Mouse (Mus musculus) megakaryocyte progenitor cell, adult 5-6 weeks (primary cell): ENCODE data around the gene Tnip3. TPM values are rescaled to one million over a fixed set of nuclear protein-coding genes. Genes with fewer than 3 reads are reported as not detected.

ENCODE experiments used
- ATAC-seq: replicated peaks from 2 replicates; pipeline ENCODE4 v1.8.0; 2016; ENCODE audit warnings: mild to moderate bottlenecking, moderate TSS enrichment, inconsistent platforms; ENCODE audit not compliant: poor library complexity
- total RNA-seq, 2 experiments: library from RNA; stranded (forward) in 1 of 2; stranded (reverse) in 1 of 2; fragments of 157-497, 149-512 nt in 1 of 2; fragments of 200-1000 nt in 1 of 2; gene quantifications; 2 replicates each; pipeline versions ENCODE4 v1.2.3 to v1.2.4; 2015 to 2017

The Tnip3 gene
- total RNA-seq, 2 experiments from 2014 or later: 1.1 to 3.5 TPM

DNA sequence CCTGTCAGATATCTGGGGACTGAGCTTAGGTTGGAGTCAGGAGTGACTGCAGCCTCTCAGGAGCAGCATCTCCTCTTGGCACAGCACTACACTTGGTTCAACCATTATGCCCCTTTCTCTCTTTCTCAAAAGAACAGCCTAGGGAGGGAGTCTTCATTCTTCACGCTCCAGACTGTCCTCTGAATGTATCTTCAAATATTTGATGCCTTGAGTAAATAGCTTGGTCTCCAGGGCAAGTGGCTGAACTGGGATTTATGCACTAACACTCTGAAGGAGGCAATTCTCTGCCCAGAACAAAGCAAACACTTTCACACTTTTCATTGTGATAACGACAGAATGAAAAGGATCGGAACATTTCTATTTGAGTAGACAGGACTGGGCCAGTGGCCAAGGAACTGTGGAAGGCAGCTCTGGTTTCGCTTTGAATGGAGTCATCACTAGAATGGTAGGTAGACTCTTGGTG is 59.8 kb downstream of the Tnip3 start:
- ATAC-seq: no peak

DNA sequence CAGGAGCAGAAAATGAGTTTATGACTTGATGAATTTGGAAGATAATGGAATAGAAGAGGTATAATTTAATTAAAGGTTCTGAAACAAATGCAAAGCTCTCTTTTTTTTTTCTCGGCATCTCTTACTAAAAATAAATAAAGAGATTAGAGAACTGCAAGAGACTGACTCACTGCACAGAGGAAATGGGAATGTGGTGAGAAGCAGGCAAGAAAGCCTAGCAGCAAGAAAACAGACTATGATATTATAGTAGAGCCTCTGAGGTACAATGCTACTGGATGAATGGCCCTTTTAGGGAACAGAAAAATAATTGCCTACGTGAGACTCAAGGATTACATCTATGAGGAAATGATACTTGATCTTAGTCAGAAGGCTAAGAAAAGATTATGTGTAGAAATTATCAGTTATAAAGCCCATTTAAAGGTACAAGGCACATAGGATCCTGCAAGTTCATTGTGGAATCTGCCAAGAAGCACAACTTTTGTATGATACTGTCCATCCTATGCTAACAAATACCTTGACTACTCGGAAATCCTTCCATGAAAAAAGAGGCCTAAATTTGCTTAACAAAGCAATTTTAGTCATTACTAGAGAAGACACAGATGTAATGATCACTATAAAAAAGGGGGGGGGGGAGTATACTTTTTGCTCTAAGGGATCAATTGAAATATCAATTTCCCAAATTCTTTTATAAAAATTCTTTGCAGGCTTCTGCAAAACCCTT is 60.4 kb downstream of the Tnip3 start:
- ATAC-seq: peak; percentile 63

DNA sequence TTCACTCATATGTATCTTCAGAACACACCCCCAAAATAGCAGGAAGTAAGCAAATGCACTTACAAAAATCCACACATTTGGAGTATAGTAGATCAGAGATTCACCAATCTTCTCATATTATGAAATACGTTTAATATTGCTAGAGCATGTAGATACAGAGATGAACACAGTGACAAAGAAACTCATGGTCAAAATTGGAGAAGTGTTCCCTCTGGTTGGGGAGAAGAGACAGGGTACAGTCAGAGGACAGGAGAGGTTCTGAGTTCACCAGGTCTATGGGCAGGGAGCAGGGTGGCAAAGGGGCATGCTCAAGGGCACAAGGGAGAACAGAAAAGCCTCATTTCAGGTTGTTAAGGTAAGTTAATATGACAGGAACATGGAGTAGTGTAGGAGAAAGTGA is 63.7 kb downstream of the Tnip3 start:
- peak; percentile 45 for ATAC-seq

DNA sequence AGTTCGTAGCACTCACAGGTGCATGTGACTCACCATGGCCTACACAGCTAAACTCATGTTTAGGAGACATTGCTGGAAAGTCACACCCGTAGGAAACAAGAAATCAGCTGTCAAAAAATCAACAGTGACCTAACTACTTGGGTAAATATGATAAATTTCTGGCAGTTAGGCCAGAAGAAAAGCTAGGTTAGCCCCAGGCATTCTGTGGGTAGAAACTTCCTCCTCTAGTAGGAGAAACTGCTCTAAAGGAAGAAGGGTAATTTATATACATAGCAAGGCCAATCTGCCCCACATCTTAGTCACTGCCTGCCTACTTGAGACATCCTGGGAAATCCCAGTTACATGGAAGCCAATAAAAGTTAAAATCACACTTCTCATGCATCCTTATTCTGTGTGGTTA is 64.9 kb downstream of the Tnip3 start:
- ATAC-seq: peak; percentile 45

DNA sequence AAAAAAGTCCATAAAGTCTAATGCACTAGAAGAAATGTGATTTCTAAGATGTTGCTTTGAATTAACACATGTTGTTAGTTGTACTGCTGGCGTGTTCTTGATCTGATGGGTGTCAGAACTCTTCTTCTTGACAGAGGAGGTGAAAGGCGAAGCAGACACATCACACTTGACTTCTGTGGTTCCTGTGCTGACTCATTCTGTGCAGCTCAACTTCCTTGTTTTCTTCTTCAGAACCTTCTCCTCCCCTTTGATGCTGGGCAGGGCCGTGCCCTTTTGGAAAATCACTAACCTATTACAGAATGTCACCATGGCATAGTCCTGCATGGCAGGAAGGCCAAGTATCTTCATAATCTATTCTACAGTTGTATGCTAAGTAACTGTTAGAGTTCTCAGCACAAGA is 69.1 kb downstream of the Tnip3 start:
- peak; percentile 89 for ATAC-seq

DNA sequence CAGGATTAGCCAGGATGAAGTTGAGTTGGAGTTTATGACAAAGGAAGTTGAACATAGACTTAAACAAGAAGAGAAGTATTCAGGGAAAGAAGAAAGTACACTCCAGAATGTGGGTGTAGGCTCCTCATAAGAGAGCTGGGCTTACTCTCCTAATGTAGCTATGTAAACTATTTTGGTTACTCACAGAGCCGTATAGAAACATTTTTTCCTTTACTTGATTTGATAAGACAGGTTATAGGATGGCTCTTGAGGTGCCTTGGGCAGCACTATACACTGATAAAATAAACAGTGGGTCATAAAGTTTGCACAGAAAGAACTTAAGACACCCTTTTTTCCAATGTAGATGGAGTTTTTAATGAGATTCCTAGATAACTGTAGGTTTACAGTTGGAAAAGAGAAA is 70.3 kb downstream of the Tnip3 start:
- ATAC-seq: no peak

DNA sequence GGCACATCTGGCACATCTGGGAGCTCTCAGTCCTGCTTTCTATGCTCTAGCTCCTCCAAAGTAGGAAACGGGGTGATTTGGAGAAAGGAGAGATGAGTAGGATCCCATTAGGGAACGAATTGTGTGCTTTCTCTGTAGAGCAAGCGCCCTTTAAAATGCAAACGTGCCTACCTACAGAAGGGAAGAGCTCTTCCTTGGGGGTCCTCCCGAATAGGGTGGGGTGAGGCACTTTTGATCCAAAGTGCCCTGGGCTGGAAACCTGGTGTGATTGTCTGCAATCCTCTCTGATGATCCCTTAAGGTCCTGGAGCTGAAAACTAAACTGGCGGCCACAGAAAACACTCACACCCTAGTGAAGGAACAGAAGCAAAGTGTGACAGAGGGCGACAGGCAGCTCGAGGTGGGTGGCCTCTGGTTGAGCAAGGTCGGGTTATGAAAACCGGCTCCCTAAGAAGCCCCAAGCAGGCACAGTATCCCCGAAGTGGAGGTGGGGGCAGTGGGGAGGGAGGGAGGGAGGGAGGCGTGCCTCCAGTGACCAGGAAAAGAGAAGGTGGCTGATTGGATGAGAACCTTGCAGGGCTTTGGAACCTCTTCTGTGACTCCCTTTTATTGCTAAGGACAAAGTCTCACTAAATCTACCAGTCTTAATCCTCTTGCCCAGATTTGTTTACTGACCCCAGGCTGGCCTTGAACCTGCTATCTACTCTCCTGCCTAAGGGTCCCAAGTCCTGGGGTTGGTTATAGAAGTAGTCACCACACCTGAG is 72.1 kb downstream of the Tnip3 start:
- peak; percentile 14; the same call in 1 of the 2 replicates for ATAC-seq

DNA sequence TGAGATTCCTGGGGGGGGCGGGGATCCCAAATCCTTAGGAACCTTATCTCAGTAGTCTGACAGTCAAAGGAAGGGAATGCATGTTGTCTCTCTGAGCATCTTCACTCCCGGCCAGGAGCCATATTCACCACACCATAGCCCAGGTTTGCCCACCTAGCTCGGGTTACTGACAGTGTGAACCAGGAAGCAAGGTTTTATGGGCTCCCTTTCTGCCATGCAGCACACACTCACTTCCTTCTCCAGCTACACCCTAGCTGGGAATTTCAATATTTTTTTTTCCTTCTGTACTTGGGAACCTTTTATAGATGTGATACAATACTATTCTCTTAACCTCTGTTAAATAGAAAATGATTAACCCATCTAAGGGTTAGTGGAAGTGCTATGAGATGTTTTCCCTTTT is 73.4 kb downstream of the Tnip3 start:
- ATAC-seq: no peak

DNA sequence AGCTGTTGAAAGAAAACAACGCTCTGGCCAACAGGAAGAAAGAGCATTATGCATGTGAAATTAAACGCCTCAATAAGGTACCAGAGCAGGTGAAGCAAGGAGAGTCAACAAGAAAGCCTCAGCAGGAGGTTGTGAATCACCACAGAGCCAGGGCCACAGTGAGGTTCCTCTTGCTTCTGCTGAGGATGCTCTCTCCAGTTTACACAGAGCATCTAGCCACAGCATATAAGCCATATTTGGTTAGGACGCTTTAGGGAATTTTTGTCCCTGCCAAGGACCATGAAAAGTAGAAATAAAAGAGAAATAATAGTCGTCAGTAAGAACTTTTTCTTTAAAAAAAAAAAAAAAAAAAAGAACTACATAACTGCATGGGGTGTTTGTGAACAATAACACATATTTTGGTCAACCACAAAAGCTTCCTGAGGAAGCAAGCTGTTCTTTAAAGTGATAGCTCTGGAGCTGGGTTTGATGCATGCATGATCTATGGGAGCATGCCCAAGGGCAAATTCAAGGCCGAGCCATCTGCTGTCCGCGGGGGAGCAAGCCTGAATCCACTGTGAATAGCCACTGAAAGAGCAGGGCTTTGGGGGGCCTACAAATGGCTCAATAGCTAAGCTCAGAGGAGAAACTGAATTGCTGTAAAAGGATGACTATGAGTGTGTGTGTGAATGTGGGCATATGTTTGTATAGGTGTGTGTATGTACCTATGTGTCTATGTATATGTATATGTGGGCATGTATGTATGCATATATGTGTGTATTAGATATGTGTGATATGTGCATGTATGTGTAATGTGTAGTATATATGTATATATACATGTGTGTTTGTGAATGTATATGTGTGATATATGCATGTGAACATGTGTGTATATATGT is 75.0 kb downstream of the Tnip3 start:
- ATAC-seq: peak; percentile 62

DNA sequence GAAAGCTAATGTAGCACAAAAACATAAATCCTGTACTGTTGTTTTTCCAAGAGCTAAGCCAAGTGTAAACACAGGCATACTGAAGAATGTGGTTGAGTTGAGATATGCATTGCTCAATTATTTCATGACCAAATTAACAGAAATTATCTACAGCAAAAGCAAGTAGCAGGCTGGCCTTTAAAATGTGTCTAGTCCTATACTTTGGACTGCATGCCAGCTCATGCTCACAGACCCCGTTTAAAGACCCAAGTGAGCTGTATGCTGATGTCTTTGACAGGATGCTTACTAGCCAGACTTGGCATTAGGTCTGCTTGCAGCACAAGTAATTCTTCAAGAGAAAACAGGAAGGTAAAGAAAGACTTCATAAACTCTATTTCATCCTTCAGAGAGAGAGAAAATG is 75.8 kb downstream of the Tnip3 start:
- no peak for ATAC-seq

DNA sequence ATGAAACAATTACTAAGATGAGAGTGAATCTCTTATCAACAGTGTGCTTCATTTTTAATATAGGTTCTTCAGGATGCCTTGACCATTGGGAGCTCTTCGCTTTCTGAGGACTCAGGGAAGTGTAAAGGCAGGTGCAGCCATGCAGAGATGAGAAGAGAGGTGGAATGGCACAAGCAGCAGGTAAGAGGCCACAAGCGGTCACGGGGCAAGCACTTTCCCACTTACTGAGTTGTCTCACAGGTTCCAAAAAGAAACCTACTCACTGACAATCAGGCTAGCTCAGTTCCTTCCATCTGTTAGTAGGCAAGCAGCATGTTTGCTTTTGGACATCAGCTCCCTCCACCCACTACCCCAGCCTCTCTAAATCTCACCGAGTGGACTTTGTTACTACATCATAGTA is 80.7 kb downstream of the Tnip3 start:
- no peak for ATAC-seq

DNA sequence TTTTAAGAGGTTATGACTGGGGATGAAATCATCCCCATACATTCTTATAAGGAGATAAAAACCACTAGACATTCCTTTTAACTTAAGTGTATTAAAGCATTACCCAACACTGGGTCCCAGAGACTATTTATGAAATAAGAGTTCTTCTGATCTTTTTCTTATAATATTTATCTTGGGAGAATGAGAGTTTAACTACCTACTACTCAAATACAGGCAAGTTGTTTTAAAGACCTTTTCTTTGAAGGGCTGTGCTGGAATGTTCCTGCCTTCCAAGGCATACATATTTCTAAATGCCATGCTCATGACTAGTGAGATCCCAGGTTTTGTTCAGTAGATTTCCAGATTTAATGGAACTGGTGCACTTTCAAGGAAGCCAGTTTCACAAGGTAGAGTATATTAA is 81.8 kb downstream of the Tnip3 start:
- ATAC-seq: no peak

DNA sequence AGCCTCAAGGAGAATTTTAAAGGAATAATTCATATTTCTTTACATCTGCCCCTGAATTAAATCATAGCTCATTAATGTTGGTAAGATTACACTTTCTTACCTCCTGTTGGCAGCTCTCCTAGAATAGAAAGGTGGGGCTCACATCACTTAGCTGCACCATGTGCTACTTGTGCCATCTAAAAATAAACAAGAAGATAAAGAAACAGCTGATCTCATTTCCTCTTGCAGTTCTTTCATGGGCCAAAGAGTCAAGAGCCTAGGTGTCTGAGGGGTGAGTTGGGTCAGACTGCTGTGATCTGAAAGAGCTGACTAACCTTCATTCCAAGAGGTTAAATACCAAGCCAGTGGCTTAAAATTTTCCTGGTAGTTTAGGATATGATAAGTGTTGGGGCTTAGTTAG is 86.7 kb downstream of the Tnip3 start:
- peak; percentile 41; the same call in 1 of the 2 replicates for ATAC-seq

DNA sequence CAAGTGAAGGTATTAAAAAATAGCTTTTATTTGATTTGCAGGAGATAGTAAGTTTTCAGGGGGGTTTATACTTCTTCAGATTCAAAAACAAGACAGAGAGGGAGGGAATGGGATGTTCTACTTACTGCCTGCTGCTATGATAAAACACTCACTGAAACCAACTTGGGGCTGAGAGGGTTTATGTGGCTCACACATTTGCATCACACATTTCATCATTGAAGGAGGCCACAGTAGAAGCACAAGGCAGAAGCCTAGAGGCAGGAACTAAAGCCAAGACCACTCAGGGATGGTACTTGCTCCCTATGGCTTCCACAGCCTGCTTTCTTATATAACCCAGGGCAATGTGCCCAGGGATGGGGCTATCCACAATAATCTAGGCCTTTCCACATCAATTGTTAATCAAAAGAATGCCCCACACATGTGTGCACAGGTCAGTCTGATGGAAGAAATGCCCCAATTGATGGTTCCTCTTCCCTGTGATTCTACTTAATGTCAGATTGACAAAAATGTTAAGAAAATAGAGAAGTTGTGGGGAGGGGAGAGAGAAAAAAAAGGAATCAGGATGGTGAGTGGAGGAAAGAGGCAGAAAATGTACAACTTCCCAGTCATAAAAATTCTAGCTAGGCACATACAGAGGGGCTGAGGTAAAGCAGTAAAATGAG is 88.9 kb downstream of the Tnip3 start:
- peak; percentile 75 for ATAC-seq

DNA sequence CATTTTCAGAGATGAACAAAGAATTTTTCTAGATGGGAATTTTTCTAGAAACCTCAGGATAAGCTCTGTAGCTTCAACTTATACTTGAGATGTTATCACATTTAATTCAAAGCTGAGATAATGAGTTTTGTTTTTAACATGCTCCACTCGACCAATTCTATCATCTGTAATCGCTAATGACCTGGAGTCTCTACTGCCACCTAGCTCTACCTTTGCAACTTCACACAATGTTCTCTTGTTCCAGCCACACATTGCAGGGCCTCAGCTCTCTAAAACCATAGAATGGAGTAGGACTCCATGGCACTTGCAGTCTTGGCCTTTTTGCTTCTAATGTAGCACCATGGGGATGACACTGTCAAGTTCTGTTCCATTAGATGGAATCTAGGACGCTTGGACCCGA is 90.5 kb downstream of the Tnip3 start:
- 0 out of 2 replicates have a peak, but pooled peaks have one; percentile 34 for ATAC-seq

DNA sequence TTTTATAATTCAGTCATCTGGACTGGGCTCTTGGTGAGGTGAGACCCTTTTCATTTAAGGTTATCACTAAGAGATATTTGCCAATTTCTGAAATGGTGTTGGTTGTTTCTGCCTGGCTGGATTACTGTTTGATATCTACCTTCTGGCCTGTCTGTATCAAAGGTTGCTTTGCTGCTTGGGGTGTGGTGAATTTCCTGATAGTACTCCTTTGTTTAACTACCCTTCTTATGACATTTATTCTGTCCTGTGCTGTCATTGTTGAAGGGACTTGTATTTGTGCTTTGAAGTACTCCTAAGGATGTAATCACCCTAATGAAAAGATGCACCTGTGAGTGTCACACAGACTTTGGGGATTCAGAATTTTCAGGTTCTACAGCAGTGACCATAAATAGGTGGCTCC is 96.1 kb downstream of the Tnip3 start:
- ATAC-seq: no peak

DNA sequence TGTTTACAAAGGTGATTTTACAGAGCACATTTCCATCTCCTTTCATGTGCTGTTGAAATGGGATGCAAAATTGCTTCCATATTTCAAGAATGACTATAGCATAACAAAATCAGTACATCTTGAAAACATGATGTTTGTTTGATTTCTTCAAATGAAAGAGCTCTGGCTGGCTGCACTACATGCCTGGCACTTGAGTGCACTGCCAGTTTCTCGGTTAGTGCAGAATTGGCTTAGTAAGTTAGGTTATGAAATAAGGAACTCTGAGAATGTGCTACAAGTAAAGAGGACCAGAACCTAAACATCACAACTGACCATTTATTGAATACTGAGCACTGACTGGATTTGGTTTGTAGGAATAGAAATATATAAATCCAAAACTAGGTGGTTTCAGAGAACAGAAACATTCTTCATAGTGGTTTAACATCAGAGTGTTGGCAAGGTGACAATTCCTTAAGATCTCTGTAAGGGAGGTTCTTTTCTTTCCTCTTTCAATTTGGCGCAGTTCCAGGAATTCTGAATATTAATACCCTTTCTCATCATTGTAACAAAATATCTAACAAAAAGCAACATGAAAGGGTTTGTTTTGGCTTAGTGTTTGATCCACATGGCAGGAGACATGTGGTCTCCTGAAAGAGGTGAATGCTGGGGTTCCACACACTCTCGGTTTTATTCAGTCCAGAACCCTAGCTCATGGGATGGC is 98.1 kb downstream of the Tnip3 start:
- no peak for ATAC-seq

DNA sequence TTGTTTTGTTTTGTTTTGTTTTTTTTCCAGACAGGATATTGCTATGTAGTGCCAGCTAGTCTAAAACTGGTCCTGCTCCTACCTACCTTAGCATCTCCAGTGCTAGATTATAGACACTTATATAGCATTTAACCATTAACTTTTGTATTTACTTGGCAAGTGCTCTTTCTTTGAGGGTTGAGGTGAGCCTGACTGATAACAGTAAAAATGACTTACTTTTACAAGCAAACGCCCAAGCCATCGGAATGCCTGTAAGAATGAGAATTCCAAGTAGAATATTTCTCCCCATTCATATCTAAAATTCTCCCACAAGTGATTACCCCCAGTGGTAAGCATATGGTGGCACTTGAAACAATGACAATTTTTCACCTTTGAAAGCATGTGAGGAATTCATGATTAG is 105.5 kb downstream of the Tnip3 start:
- no peak for ATAC-seq

DNA sequence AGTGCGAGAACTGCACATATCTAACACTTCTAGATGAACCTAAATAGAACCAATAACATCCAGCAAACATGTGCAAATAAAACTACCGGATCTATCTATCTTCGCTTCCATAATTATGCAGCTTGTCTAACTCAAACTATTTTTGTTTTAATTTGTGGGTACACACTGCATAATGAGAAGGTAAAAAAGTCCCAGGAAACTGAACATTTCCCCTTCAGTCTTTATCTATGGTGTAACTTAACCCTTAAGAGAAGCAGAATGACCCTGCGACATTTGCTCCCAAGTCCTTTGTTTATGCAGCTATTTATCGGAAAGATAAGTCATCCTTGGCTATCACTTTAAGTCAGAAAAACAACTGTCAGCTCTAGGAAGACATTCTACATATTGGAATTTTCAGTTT is 107.1 kb downstream of the Tnip3 start:
- no peak for ATAC-seq

DNA sequence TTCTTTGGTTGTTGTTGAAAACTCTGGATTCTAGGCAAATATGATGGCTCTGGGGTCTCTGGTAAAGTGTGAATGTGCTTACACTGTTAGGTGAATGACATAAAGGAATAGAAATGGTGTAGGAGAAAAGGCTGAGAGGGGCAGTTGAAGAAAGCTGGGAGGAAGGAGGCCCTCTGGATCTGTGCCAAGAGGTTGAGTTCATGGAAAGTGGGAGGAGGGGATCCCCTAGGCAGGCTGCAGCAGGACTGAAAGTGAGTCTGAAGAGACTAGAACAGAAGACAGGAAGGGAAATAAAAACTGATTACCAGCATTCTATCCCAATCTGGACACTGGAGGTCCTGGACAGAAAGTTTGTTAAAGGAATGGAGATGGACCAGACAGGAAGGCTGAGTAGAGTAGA is 117.3 kb downstream of the Tnip3 start:
- no peak for ATAC-seq
